Mouse (Mus musculus): ENCODE measurements around the gene Ahdc1. TPM values are rescaled to one million over a fixed set of nuclear protein-coding genes. Genes with fewer than 3 reads are reported as not detected.

The Ahdc1 gene
- polyA plus RNA-seq, 1 experiment from 2014 or later = 13.0 TPM

- WGBS = 23% methylated on average over 7 of the region's 7 CpGs
- Histone ChIP-seq H3K27me3 (ENCODE audit: low read depth, poor library complexity, severe bottlenecking) (no peaks in the 10 kb centered on the region), H3K4me1 (peaks cover 75% of the 10 kb centered on the region), H3K4me3 (peak overlapping the region; percentile 18), H3K27ac (peak overlapping the region; percentile 75), H3K36me3 (peaks cover 78% of the 10 kb centered on the region), H3K9me3 (replicated peaks) (no peaks in the 10 kb centered on the region)
- DNase-seq (ENCODE audit: low spot score) = no peak
These were observed 46.5 kb downstream of the Ahdc1 start for GRCm38 (mm10) chr4:133057389-133058122.

DNA sequence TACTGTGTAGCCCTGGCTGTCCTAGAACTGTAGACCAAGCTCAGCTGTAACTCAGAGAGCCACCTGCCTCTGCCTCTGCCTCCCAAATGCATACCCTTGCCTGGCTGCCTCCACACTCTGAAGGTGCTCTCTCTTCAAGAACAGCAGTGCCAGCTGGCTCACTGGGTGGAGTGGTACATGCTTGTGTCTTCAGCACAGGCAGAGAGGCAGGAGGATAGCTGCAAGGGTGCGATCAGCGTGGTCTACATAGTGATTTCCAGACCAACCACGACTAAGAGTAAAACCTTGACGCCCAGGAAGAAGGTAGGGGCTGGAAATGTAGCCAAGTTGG, 47.0 kb downstream of the Ahdc1 start:
- 92% methylated on average over 4 of the region's 4 CpGs for WGBS
- DNase-seq (ENCODE audit: low spot score) = no peak
- H3K4me1 ChIP-seq = peaks cover 70% of the 10 kb centered on the region
- peaks cover 81% of the 10 kb centered on the region for H3K36me3 ChIP-seq
- H3K9me3 ChIP-seq (replicated peaks) = no peaks in the 10 kb centered on the region
- H3K27ac ChIP-seq = peak overlapping the region; percentile 75
- 0 out of 2 replicates have a peak overlapping the region, but pooled peaks have one; percentile 18 for H3K4me3 ChIP-seq
- H3K27me3 ChIP-seq (ENCODE audit: low read depth, poor library complexity, severe bottlenecking) = no peaks in the 10 kb centered on the region

- Histone ChIP-seq H3K4me1 (peaks cover 63% of the 10 kb centered on the region), H3K27ac (peak overlapping the region; percentile 75), H3K4me3 (no peak overlapping the region), H3K36me3 (peaks cover 81% of the 10 kb centered on the region), H3K9me3 (replicated peaks) (no peaks in the 10 kb centered on the region), H3K27me3 (ENCODE audit: low read depth, poor library complexity, severe bottlenecking) (no peaks in the 10 kb centered on the region)
- no peak for DNase-seq (ENCODE audit: low spot score)
- WGBS = 54% methylated on average over 11 of the region's 11 CpGs
These were observed 47.7 kb downstream of the Ahdc1 start for GRCm38 (mm10) chr4:133058513-133059480.

- H3K27ac ChIP-seq = no peak overlapping the region
- no peak for DNase-seq (ENCODE audit: low spot score)
- peaks cover 83% of the 10 kb centered on the region for H3K36me3 ChIP-seq
- no peaks in the 10 kb centered on the region for H3K9me3 ChIP-seq (replicated peaks)
- no peak overlapping the region for H3K4me3 ChIP-seq
- H3K27me3 ChIP-seq (ENCODE audit: low read depth, poor library complexity, severe bottlenecking) = no peaks in the 10 kb centered on the region
- 96% methylated on average over 11 of the region's 11 CpGs for WGBS
- H3K4me1 ChIP-seq = peaks cover 44% of the 10 kb centered on the region
These were observed 49.6 kb downstream of the Ahdc1 start for GRCm38 (mm10) chr4:133060702-133061101.

- H3K4me1 ChIP-seq = peaks cover 33% of the 10 kb centered on the region
- peaks cover 93% of the 10 kb centered on the region for H3K36me3 ChIP-seq
- H3K27ac ChIP-seq = peak overlapping the region; percentile 4; the same call in 1 of the 2 replicates
- 90% methylated on average over 20 of the region's 20 CpGs for WGBS
- no peaks in the 10 kb centered on the region for H3K27me3 ChIP-seq (ENCODE audit: low read depth, poor library complexity, severe bottlenecking)
- no peak for DNase-seq (ENCODE audit: low spot score)
- no peak overlapping the region for H3K4me3 ChIP-seq
- no peaks in the 10 kb centered on the region for H3K9me3 ChIP-seq (replicated peaks)
These were observed 50.7 kb downstream of the Ahdc1 start for GRCm38 (mm10) chr4:133061798-133062197.

DNA sequence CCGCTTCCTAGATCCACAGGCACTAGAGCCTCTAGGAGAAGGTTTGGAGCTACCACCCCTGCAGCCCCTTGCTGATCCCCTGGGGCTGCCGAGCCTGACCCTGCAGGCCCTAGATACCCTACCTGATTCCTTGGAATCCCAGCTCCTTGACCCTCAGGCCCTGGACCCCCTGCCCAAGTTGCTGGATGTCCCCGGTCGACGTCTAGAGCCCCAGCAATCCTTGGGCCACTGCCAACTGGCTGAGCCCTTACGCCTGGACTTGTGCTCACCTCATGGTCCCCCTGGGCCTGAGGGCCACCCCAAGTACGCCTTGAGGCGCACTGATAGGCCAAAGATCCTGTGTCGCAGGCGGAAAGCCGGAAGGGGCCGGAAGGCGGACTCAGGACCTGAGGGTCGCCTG, 51.2 kb downstream of the Ahdc1 start:
- no peak for DNase-seq (ENCODE audit: low spot score)
- Histone ChIP-seq H3K36me3 (peaks cover 98% of the 10 kb centered on the region), H3K27ac (no peak overlapping the region), H3K9me3 (replicated peaks) (no peaks in the 10 kb centered on the region), H3K4me1 (peaks cover 28% of the 10 kb centered on the region), H3K4me3 (no peak overlapping the region), H3K27me3 (ENCODE audit: low read depth, poor library complexity, severe bottlenecking) (no peaks in the 10 kb centered on the region)
- 92% methylated on average over 14 of the region's 14 CpGs for WGBS

GRCm38 (mm10) chr4:133063203-133063602, 52.1 kb downstream of the Ahdc1 start:
- Histone ChIP-seq H3K9me3 (replicated peaks) (no peaks in the 10 kb centered on the region), H3K27me3 (ENCODE audit: low read depth, poor library complexity, severe bottlenecking) (no peaks in the 10 kb centered on the region), H3K4me3 (no peak overlapping the region), H3K27ac (no peak overlapping the region), H3K36me3 (peaks cover 99% of the 10 kb centered on the region), H3K4me1 (peaks cover 19% of the 10 kb centered on the region)
- 93% methylated on average over 18 of the region's 18 CpGs for WGBS
- no peak for DNase-seq (ENCODE audit: low spot score)

- Histone ChIP-seq H3K9me3 (replicated peaks) (no peaks in the 10 kb centered on the region), H3K4me3 (no peak overlapping the region), H3K27ac (no peak overlapping the region), H3K27me3 (ENCODE audit: low read depth, poor library complexity, severe bottlenecking) (no peaks in the 10 kb centered on the region), H3K36me3 (peaks cover 99% of the 10 kb centered on the region), H3K4me1 (peaks cover 17% of the 10 kb centered on the region)
- no peak for DNase-seq (ENCODE audit: low spot score)
- WGBS = 85% methylated on average over 13 of the region's 13 CpGs
These were observed 52.7 kb downstream of the Ahdc1 start for GRCm38 (mm10) chr4:133063799-133064198.

GRCm38 (mm10) chr4:133064791-133065190, 53.7 kb downstream of the Ahdc1 start:
- H3K4me1 ChIP-seq = peaks cover 7% of the 10 kb centered on the region
- H3K4me3 ChIP-seq = no peak overlapping the region
- WGBS = 96% methylated on average over 19 of the region's 19 CpGs

GRCm38 (mm10) chr4:133065894-133066386, 54.9 kb downstream of the Ahdc1 start:
- 96% methylated on average over 14 of the region's 14 CpGs for WGBS
- H3K4me3 ChIP-seq = no peak overlapping the region
- peaks cover 12% of the 10 kb centered on the region for H3K4me1 ChIP-seq
- no peak for DNase-seq (ENCODE audit: low spot score)
- peaks cover 100% of the 10 kb centered on the region for H3K36me3 ChIP-seq
- H3K27ac ChIP-seq = no peak overlapping the region
- H3K27me3 ChIP-seq (ENCODE audit: low read depth, poor library complexity, severe bottlenecking) = no peaks in the 10 kb centered on the region
- no peaks in the 10 kb centered on the region for H3K9me3 ChIP-seq (replicated peaks)

More at GRCm38 (mm10) chr4:133064791-133065190, 53.7 kb downstream of the Ahdc1 start:
- Histone ChIP-seq H3K36me3 (peaks cover 100% of the 10 kb centered on the region), H3K27ac (no peak overlapping the region), H3K27me3 (ENCODE audit: low read depth, poor library complexity, severe bottlenecking) (no peaks in the 10 kb centered on the region), H3K9me3 (replicated peaks) (no peaks in the 10 kb centered on the region)
- no peak for DNase-seq (ENCODE audit: low spot score)

DNA sequence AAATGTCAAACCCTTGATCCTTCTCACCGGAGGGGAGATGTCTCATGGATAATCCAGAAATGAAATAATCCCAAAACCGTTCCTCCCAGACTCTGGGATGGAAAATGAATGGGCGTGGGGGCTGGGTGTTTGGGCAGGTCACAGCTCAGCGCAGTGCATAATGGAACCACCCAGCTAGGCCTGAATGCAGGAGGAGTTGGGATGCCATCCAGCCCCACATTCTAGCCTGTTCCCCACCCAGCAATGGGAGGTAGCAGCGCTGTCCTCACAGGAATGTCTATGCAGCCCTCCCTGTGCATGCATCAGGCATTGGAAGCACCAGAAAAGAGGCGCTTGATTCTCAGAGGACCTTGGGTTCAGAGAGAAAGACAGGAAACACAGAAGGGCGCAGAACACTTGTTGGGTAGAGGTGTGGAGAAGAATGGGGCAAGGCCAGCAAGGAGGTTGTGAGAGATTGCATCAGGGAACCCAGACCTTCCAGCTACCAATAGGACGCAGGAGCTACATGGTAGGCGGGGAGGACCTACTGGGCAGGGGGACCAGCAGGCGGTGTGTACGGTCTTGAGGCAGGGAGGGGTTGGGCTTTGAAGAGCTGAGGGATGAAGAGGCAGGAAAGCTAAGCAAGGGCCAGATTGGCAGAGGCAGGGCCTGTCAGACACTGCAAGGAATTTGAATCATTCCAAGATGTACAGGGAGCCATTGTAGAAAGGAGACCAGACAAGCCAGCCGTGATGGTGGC, 57.5 kb downstream of the Ahdc1 start:
- Histone ChIP-seq H3K4me3 (no peak overlapping the region), H3K36me3 (peaks cover 100% of the 10 kb centered on the region), H3K9me3 (replicated peaks) (no peaks in the 10 kb centered on the region), H3K4me1 (peaks cover 37% of the 10 kb centered on the region), H3K27me3 (ENCODE audit: low read depth, poor library complexity, severe bottlenecking) (no peaks in the 10 kb centered on the region), H3K27ac (no peak overlapping the region)
- WGBS = 88% methylated on average over 12 of the region's 12 CpGs
- no peak for DNase-seq (ENCODE audit: low spot score)

DNA sequence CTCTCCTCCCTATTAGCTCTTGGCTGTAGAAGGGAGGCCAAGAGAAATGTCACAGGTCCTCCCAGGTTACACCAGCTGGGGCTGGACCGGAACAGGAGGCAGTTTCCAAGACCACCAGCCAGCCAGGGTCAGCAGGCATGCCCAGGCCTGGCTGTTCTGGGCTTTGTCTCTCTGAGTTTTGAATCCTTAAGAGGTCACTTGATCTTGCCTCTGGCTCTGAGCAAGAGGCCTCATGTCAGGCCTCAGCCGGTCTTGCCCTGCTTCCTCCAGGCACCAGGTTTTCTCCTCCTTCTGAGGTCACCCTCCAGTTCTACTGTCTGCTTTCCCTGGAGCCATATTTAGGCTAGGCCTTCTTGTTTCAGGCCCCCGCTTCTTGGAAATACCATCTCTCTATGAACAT, 59.3 kb downstream of the Ahdc1 start:
- Histone ChIP-seq H3K27me3 (ENCODE audit: low read depth, poor library complexity, severe bottlenecking) (no peaks in the 10 kb centered on the region), H3K9me3 (replicated peaks) (no peaks in the 10 kb centered on the region), H3K4me3 (no peak overlapping the region), H3K27ac (peak overlapping the region; percentile 26; the same call in 1 of the 2 replicates), H3K36me3 (peaks cover 100% of the 10 kb centered on the region), H3K4me1 (peaks cover 55% of the 10 kb centered on the region)
- WGBS = 79% methylated on average over 3 of the region's 3 CpGs
- no peak for DNase-seq (ENCODE audit: low spot score)
